Mouse (Mus musculus): ENCODE results near the gene Tlr4. TPM values are rescaled to one million over a fixed set of nuclear protein-coding genes. Genes with fewer than 3 reads are reported as not detected.

Gene Tlr4
- polyA plus RNA-seq, 1 experiment from 2014 or later = 2.9 TPM

- ATAC-seq (replicated peaks; ENCODE audit: extremely low read depth, insufficient read depth, low FRiP score) = no peak
- no peak overlapping the region for H3K4me2 ChIP-seq (ENCODE audit: low read depth, low read length)
- H3K9me3 ChIP-seq (replicated peaks; ENCODE audit: control insufficient read depth, low read length) = no peaks in the 10 kb centered on the region
- H3K4me1 ChIP-seq (ENCODE audit: control insufficient read depth, insufficient read depth, low read length) = no peaks in the 10 kb centered on the region
- no peak overlapping the region for H3K4me3 ChIP-seq (ENCODE audit: low read length)
- no peaks in the 10 kb centered on the region for H3K36me3 ChIP-seq (ENCODE audit: control insufficient read depth, insufficient read depth)
- H3K27ac ChIP-seq (ENCODE audit: low read length) = no peak overlapping the region
- 74% methylated on average over 1 of the region's 1 CpGs for WGBS
- no peak overlapping the region for H3K9ac ChIP-seq (ENCODE audit: low read length)
- no peaks in the 10 kb centered on the region for H3K27me3 ChIP-seq (ENCODE audit: control insufficient read depth, insufficient read depth, low read length)
These were observed 54.1 kb downstream of the Tlr4 start for GRCm38 (mm10) chr4:66881496-66881895.

GRCm38 (mm10) chr4:66883264-66883663 is 55.9 kb downstream of the Tlr4 start:
- Histone ChIP-seq H3K4me1 (ENCODE audit: control insufficient read depth, insufficient read depth, low read length) (no peaks in the 10 kb centered on the region), H3K27me3 (ENCODE audit: control insufficient read depth, insufficient read depth, low read length) (no peaks in the 10 kb centered on the region), H3K4me3 (ENCODE audit: low read length) (no peak overlapping the region), H3K9me3 (replicated peaks; ENCODE audit: control insufficient read depth, low read length) (no peaks in the 10 kb centered on the region), H3K27ac (ENCODE audit: low read length) (no peak overlapping the region), H3K36me3 (ENCODE audit: control insufficient read depth, insufficient read depth) (no peaks in the 10 kb centered on the region), H3K9ac (ENCODE audit: low read length) (no peak overlapping the region), H3K4me2 (ENCODE audit: low read depth, low read length) (no peak overlapping the region)
- no peak for ATAC-seq (replicated peaks; ENCODE audit: extremely low read depth, insufficient read depth, low FRiP score)
- 87% methylated on average over 5 of the region's 5 CpGs for WGBS

GRCm38 (mm10) chr4:66894547-66894946 is 67.2 kb downstream of the Tlr4 start:
- Histone ChIP-seq H3K9ac (ENCODE audit: low read length) (no peak overlapping the region), H3K36me3 (ENCODE audit: control insufficient read depth, insufficient read depth) (no peaks in the 10 kb centered on the region), H3K27ac (ENCODE audit: low read length) (no peak overlapping the region), H3K4me1 (ENCODE audit: control insufficient read depth, insufficient read depth, low read length) (peaks cover 9% of the 10 kb centered on the region), H3K4me2 (ENCODE audit: low read depth, low read length) (0 out of 2 replicates have a peak overlapping the region, but pooled peaks have one; percentile 5), H3K9me3 (replicated peaks; ENCODE audit: control insufficient read depth, low read length) (no peaks in the 10 kb centered on the region), H3K4me3 (ENCODE audit: low read length) (no peak overlapping the region), H3K27me3 (ENCODE audit: control insufficient read depth, insufficient read depth, low read length) (no peaks in the 10 kb centered on the region)
- 4% methylated on average over 2 of the region's 2 CpGs for WGBS
- peak; percentile 85 for ATAC-seq (replicated peaks; ENCODE audit: extremely low read depth, insufficient read depth, low FRiP score)

GRCm38 (mm10) chr4:66894981-66895380 is 67.6 kb downstream of the Tlr4 start:
- no peak for ATAC-seq (replicated peaks; ENCODE audit: extremely low read depth, insufficient read depth, low FRiP score)
- 37% methylated on average over 7 of the region's 7 CpGs for WGBS
- Histone ChIP-seq H3K9ac (ENCODE audit: low read length) (no peak overlapping the region), H3K4me3 (ENCODE audit: low read length) (no peak overlapping the region), H3K27me3 (ENCODE audit: control insufficient read depth, insufficient read depth, low read length) (no peaks in the 10 kb centered on the region), H3K9me3 (replicated peaks; ENCODE audit: control insufficient read depth, low read length) (no peaks in the 10 kb centered on the region), H3K4me2 (ENCODE audit: low read depth, low read length) (0 out of 2 replicates have a peak overlapping the region, but pooled peaks have one; percentile 5), H3K36me3 (ENCODE audit: control insufficient read depth, insufficient read depth) (no peaks in the 10 kb centered on the region), H3K27ac (ENCODE audit: low read length) (no peak overlapping the region), H3K4me1 (ENCODE audit: control insufficient read depth, insufficient read depth, low read length) (peaks cover 9% of the 10 kb centered on the region)

GRCm38 (mm10) chr4:66900126-66900525 is 72.7 kb downstream of the Tlr4 start:
- no peaks in the 10 kb centered on the region for H3K9me3 ChIP-seq (replicated peaks; ENCODE audit: control insufficient read depth, low read length)
- no peak for ATAC-seq (replicated peaks; ENCODE audit: extremely low read depth, insufficient read depth, low FRiP score)
- H3K27ac ChIP-seq (ENCODE audit: low read length) = no peak overlapping the region
- no peaks in the 10 kb centered on the region for H3K27me3 ChIP-seq (ENCODE audit: control insufficient read depth, insufficient read depth, low read length)
- no peaks in the 10 kb centered on the region for H3K36me3 ChIP-seq (ENCODE audit: control insufficient read depth, insufficient read depth)
- no peak overlapping the region for H3K9ac ChIP-seq (ENCODE audit: low read length)
- H3K4me3 ChIP-seq (ENCODE audit: low read length) = no peak overlapping the region
- H3K4me1 ChIP-seq (ENCODE audit: control insufficient read depth, insufficient read depth, low read length) = peaks cover under 1% of the 10 kb centered on the region
- no peak overlapping the region for H3K4me2 ChIP-seq (ENCODE audit: low read depth, low read length)

- ATAC-seq (replicated peaks; ENCODE audit: extremely low read depth, insufficient read depth, low FRiP score) = no peak
- H3K4me3 ChIP-seq (ENCODE audit: low read length) = no peak overlapping the region
- H3K4me2 ChIP-seq (ENCODE audit: low read depth, low read length) = no peak overlapping the region
- H3K9me3 ChIP-seq (replicated peaks; ENCODE audit: control insufficient read depth, low read length) = no peaks in the 10 kb centered on the region
- H3K27me3 ChIP-seq (ENCODE audit: control insufficient read depth, insufficient read depth, low read length) = no peaks in the 10 kb centered on the region
- H3K36me3 ChIP-seq (ENCODE audit: control insufficient read depth, insufficient read depth) = no peaks in the 10 kb centered on the region
- H3K27ac ChIP-seq (ENCODE audit: low read length) = no peak overlapping the region
- H3K4me1 ChIP-seq (ENCODE audit: control insufficient read depth, insufficient read depth, low read length) = no peaks in the 10 kb centered on the region
- no peak overlapping the region for H3K9ac ChIP-seq (ENCODE audit: low read length)
These were observed 74.1 kb downstream of the Tlr4 start for GRCm38 (mm10) chr4:66901498-66901897.

GRCm38 (mm10) chr4:66908376-66908775 is 81.0 kb downstream of the Tlr4 start:
- H3K27me3 ChIP-seq (ENCODE audit: control insufficient read depth, insufficient read depth, low read length) = no peaks in the 10 kb centered on the region
- H3K4me1 ChIP-seq (ENCODE audit: control insufficient read depth, insufficient read depth, low read length) = no peaks in the 10 kb centered on the region
- no peaks in the 10 kb centered on the region for H3K36me3 ChIP-seq (ENCODE audit: control insufficient read depth, insufficient read depth)
- ATAC-seq (replicated peaks; ENCODE audit: extremely low read depth, insufficient read depth, low FRiP score) = no peak
- no peak overlapping the region for H3K9ac ChIP-seq (ENCODE audit: low read length)
- no peak overlapping the region for H3K27ac ChIP-seq (ENCODE audit: low read length)
- H3K9me3 ChIP-seq (replicated peaks; ENCODE audit: control insufficient read depth, low read length) = no peaks in the 10 kb centered on the region
- H3K4me2 ChIP-seq (ENCODE audit: low read depth, low read length) = no peak overlapping the region
- H3K4me3 ChIP-seq (ENCODE audit: low read length) = no peak overlapping the region

- no peaks in the 10 kb centered on the region for H3K4me1 ChIP-seq (ENCODE audit: control insufficient read depth, insufficient read depth, low read length)
- H3K27ac ChIP-seq (ENCODE audit: low read length) = no peak overlapping the region
- H3K4me2 ChIP-seq (ENCODE audit: low read depth, low read length) = no peak overlapping the region
- no peak overlapping the region for H3K4me3 ChIP-seq (ENCODE audit: low read length)
- no peaks in the 10 kb centered on the region for H3K9me3 ChIP-seq (replicated peaks; ENCODE audit: control insufficient read depth, low read length)
- H3K9ac ChIP-seq (ENCODE audit: low read length) = no peak overlapping the region
- no peaks in the 10 kb centered on the region for H3K36me3 ChIP-seq (ENCODE audit: control insufficient read depth, insufficient read depth)
- no peak for ATAC-seq (replicated peaks; ENCODE audit: extremely low read depth, insufficient read depth, low FRiP score)
- no peaks in the 10 kb centered on the region for H3K27me3 ChIP-seq (ENCODE audit: control insufficient read depth, insufficient read depth, low read length)
- WGBS = 67% methylated on average over 3 of the region's 3 CpGs
These were observed 92.4 kb downstream of the Tlr4 start for GRCm38 (mm10) chr4:66919630-66920372.

- Histone ChIP-seq H3K4me3 (ENCODE audit: low read length) (no peak overlapping the region), H3K4me2 (ENCODE audit: low read depth, low read length) (no peak overlapping the region), H3K27ac (ENCODE audit: low read length) (no peak overlapping the region), H3K9ac (ENCODE audit: low read length) (no peak overlapping the region), H3K27me3 (ENCODE audit: control insufficient read depth, insufficient read depth, low read length) (no peaks in the 10 kb centered on the region), H3K4me1 (ENCODE audit: control insufficient read depth, insufficient read depth, low read length) (no peaks in the 10 kb centered on the region), H3K36me3 (ENCODE audit: control insufficient read depth, insufficient read depth) (no peaks in the 10 kb centered on the region), H3K9me3 (replicated peaks; ENCODE audit: control insufficient read depth, low read length) (no peaks in the 10 kb centered on the region)
- no peak for ATAC-seq (replicated peaks; ENCODE audit: extremely low read depth, insufficient read depth, low FRiP score)
- 34% methylated on average over 3 of the region's 3 CpGs for WGBS
These were observed 96.4 kb downstream of the Tlr4 start for GRCm38 (mm10) chr4:66923616-66924276.
